Mouse (Mus musculus) left cerebral cortex, postnatal 25 days (tissue): ENCODE measurements around the gene Gramd1c. TPM values are rescaled to one million over a fixed set of nuclear protein-coding genes. Genes with fewer than 3 reads are reported as not detected.

Experiments used
- DNase-seq, 2 experiments: peaks; one replicate each; pipeline ENCODE4 v3.0.0; 2022; ENCODE audit warnings: low spot score in 2 of 2, mixed read lengths in 1 of 2
- intact Hi-C: fragments of 180-260 bp; cut with DNase I; formaldehyde crosslinking; loops from one replicate; pipeline ENCODE4 v1.15.1; 2025
- total RNA-seq, 2 experiments: library from RNA; stranded (reverse); gene quantifications; 2 replicates each; pipeline ENCODE4 v1.2.3; 2021

Gramd1c gene
- total RNA-seq, 2 experiments from 2014 or later, result 1.4 to 3.2 TPM

DNA sequence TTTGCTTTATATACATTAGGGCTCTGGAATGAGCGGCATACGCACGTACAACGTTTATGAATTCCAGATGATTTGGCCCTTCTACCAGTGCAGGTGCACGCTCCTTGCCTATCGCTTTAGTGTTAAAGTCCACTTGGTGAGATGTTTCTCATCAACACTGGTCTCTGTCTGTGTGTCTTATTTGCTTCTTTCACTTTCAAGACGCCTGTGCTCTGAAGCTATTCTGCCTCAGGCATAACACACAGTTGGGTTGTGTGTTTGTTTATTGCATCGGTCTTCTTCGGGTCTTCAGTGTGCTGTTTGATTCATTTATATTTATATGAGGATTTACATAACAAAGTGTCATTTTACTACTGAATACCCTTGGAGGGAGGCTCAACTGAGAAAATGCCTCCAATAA is 36.3 kb downstream of the Gramd1c start:
- no peak for DNase-seq

DNA sequence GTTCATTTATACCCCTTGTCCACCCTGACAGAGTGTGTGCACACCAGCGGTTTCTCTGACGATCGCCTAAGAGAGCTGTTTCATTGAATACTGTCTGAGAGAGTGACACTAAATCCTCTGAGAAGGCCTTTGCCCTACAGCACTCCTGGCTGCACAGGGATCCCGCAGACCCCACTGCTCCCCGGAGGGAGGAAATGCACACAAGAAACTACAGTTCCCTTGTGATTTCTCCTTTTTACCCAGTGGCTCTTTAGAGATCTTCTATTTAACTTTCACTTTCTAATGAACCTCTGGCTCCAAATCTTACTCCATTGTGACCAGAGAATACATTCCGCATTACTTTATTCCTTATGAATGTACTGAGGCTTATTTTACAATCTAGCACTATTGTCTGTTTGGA is 36.9 kb downstream of the Gramd1c start:
- intact Hi-C loops, result no loop called here
- DNase-seq, result no peak

More for the DNA sequence above, 36.3 kb downstream of the Gramd1c start:
- intact Hi-C loops, result no loop called here

DNA sequence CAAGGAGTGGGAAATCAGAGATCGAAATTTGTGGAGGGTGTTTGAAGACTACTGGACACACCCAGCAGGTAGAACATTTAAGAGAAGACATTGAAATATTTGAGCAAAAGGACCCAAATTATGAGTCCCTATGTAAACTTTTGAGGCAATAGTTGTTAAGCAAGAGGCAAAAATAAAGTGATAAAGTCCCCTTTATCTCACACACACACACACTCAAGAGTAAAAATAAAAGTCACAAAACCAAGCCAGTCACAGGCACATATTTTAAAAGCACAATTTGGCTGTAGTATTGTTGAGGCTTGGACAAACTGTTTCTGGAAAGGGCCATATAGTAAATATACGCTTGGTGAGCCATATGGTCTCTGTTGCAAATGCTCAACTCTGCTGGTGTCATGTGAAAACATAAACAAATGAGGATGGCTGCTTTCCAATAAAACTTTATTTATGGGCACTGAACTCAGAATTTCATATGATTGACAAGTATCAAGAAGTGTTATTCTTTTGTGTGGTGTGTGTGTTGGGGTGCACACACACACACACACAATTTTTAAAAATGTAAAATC is 44.1 kb downstream of the Gramd1c start:
- DNase-seq, result no peak
- intact Hi-C loops, result no loop called here

DNA sequence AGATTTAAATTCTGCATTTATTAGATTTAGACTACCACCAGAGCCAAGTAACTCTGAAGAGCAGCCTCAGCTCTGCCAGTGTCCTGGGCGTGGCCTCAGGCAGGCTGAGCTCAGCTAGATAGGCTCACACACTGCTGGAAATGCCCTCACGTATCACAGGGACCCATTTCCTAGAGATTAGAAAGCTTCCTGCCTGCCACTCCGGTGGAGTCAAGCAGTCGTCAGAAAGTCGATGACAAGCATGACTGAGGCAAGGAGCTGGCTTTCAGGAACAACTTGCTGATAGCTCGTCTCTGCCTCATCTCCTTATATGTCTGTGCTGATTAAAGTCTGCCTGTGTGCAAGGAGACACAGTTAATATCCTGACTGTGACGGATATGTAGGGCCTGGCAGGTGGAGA is 44.8 kb downstream of the Gramd1c start:
- no peak for DNase-seq
- intact Hi-C loops, result no loop called here

DNA sequence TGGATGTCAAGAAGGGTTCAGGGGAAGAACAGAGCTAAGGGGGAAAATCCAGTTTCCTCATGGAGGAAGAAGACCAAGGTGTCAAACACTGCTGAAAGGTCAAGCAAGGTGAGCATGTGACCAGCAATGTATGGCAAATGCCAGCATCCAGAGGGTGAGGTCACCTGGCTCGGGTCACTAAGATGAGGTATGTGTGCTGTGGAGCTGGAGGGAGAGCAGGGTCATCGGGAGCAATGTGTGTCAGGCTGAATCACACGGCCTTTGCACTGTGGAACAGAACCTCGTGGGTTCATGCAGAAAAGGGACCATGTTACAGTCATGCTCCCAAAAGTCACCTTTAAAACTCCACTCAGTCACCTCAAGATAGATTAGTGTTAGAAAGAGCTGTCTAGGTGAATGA is 45.4 kb downstream of the Gramd1c start:
- no peak for DNase-seq
- intact Hi-C loops, result no loop called here

DNA sequence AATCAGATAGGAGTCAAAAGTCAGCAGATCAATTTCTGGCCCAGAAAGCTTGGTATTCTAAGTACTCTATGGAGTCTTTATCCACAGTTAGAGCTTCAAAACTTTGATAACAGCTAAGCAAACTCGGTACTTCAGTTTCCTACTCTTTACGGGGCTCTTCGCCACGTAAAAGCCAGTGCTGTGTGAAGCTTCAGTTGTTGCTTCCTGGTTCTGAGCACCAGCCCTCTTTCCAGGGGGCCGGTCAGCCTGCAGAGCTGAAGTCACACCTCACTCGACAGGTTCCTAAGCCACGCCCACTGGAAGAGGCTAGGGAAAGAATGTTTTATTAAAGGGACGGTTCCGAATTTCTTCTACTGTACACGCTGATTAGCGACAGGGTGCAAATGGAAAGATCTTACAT is 47.0 kb downstream of the Gramd1c start:
- intact Hi-C loops, result no loop called here
- no peak for DNase-seq

DNA sequence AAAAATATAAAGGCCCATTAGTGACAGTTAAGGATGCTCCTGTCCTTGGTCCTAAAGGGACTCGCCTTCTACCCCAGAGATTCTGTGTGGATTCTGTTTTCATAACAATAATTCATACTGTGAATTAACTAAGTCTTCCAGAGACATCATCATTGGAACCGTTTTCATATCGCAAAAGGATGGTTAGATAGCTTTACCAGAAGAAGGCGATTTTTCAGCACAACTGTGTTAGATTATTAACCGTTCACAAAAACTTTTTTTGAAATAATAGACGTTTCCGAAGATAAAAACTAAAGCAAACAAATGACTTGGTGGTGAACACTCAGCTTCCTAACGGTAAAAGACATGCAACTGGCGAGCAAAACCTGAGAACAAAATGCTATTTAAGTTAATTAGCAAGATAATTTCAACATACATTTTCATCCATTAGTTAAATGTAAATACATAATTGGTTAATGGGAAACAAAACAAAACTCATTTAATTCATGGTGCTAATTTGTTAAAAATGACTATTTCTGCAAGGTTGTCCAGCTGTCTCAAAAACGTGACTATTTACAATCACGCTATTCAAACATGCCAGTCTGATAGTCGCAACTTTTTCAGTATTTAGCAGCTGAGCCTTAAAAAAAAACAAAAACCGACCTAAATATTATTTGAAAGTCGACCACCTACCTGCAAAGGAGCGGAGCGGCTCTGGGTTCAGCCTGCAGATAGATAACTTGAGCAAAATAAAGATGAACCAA is 47.6 kb downstream of the Gramd1c start:
- intact Hi-C loops, result no loop called here
- no peak for DNase-seq

DNA sequence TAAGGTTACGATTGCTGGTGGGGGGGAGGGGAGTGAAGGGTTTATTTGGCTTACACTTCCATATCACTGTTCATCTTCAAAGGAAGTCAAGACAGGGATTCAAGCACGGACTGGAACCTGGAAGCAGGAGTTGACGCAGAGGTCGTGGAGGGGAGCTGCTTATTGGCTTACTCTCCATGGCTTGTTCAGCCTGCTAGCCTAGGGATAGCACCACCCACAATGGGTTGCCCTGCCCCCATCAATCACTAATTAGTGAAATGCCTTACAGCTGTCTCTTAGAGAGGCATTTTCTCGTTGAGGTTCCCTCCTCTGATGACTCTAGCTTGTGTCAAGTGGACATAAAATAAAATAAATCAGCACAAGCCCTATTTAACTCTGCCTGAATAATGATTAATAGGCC is 52.1 kb downstream of the Gramd1c start:
- DNase-seq, result no peak
- intact Hi-C loops, result no loop called here

DNA sequence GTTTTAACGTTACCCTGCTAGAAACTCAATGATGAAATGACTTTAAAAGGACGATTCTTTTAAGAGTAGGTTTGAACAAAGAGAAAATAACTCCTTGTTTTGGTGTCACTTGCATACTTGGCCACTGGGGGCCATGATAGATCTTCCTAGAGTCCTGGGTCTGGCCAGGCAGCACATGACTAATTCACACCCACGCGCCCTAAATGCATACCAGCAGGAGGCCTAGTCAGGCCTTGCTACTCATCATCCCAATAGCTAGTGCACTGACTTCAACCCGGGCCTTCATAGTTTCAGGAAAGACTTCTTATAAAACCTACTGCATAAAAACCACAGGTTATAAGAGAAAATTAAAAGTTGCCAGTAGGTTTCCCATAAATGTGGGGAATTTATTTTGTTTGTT is 61.1 kb downstream of the Gramd1c start:
- intact Hi-C loops, result no loop called here
- no peak for DNase-seq

DNA sequence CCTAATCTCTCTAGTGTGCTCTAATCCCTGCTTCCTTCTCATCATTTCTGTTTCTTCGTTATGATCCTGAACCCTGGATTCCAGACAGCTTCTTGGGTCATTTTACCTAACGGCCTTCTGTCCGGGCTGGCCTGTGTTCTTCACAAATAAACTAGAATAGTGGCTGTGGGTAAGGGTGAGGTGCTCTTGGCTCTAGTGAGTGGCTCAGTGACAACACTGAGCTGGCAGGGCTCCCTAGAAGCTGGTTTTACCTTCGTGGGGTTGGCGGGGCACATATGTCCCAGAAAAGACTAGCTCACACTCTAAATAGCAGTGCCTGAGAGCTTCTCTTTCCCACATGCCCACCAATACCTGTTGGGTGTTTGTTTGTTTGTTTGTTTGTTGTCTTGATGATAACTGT is 63.6 kb downstream of the Gramd1c start:
- no peak for DNase-seq
- intact Hi-C loops, result no loop called here

DNA sequence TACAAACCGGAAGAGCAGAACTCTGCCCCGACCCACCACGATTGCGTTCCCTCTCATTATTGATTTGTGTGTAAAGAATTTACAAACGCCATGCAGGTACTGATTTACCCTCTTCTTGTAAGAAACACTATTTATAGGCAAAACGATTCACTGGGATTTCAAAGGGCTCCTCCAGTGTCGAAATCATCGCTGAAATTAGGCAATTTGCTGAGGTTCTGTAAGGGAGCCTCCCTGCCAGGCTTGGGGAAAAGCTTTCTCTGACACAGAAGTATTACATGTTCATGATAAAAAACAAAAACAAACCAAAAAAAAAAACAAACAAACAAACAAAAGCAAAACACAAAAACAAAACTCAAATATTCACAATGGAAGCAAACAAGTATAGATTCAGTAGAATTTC is 64.0 kb downstream of the Gramd1c start:
- intact Hi-C loops, result no loop called here
- DNase-seq, result no peak

DNA sequence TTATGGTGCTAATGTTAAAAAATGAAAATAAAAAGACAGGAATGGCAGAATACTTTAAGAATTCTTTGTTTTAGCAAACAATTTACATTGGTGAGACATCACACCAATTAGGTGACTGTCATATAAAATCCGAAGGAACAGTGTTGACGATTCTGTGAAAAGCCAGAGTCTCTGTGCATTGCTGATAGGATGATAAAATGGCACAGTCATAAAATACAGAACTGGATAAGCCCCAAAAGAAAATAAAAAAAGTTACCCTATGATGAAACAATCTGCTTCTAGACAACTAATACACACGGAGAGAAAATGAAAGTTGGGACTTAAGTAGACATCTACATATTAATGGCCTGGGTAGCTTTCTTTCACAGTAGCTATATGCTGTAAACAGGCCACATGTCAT is 68.5 kb downstream of the Gramd1c start:
- intact Hi-C loops, result no loop called here
- DNase-seq, result no peak

DNA sequence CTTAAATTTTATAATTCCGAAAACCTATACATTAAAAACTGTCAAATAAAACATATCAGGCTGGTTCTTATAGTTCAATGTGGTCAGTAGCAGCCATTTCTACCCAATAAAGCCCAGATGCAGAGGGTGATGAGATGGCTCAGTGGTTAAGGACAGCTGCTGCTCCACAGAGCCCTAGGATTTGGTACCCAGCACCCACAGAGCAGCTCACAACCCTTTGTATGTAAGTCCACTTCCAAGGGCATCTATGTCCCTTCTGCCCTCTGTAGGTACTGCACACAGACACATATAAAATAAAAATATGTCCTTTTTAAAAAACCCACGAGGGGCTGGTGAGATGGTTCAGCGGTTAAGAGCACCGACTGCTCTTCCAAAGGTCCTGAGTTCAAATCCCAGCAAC is 76.8 kb downstream of the Gramd1c start:
- intact Hi-C loops, result no loop called here
- DNase-seq, result no peak

DNA sequence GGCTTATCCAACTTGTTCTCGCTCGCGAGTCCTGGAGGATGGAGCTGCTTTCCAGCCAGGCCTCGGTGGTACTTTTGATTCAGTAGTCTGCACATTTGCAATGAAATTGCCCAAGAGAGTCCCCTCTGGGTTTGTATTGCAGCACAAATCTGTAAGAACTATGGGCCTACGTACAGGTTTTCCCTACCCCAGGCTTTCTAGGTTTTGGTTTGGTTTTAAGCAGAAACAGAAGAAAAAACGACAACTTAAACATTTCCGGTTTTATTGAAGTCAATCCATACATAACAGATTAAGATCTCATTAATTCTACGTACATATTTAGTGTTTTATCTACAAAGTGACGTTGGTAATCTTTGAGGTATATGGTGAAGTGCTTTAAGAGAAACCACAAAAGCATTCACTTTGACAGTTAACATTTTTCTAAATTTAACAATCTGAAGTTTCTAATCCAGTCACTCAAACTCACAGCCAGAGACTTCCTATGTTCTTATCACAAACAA is 83.0 kb downstream of the Gramd1c start:
- no peak for DNase-seq
- intact Hi-C loops, result no loop called here

DNA sequence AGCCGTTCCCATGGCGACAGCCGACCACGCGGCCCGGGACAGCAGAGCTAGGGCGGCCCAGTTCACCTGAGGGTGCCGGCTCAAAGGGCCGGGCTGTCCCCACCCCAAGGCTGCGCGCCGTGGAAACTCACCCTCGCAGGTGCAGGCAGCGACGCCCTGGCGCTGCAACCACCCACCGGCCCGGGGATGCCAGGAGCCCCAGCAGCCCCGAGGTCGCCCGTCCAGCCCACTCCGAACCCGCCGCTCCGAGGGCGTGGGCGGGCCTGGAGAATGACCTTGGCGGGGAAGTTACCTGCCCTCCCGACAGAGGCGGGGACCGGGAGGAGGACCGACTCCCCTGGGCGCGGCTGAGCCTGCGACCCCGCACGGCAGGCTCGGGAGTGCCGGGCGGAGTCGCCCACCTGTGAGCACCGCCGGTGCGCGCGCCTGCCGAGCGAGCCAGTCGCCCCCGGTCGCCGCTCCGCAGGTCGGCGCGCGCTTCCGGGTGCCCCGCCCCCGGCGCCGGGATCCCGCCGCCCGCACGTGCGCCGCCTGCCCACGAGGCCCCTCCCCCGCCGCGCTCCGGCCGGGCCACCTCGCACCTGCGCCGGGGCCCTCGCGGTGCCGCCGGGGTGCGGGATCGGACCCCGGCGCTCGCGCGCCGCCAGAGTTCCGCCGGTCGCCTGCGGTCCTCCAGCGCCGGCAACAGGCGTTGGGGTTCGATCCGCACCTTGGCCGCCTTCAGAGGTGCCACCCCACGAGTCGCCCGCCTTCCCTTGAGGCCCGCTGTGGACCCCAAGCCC is 83.6 kb downstream of the Gramd1c start, which contains the start of gene Zdhhc23:
TSS of gene Zdhhc23 (minus strand) at position 464 of the 782 bp plus-strand sequence.
- intact Hi-C loops, result loop anchor here (2.0 to 5.0 kb wide), 3 partner anchors 45 to 91 kb away; partner anchors contain the start of genes Ccdc191 and Gramd1c
- DNase-seq, result no peak

DNA sequence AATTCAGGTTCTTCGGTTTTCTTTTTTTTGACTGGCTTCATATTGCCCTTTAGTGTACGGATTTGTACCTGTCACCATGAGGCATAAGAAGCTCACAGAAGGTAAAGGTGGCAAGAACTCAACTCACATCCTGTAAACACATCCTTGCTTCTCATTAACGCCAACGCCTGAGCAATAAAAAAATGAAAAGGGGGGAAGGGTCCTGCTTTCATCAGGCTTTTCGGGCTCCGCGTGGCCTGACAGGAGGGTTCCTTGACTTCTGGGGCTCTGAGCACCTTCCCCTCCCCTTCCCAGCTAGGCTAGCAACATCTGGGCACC is 84.2 kb downstream of the Gramd1c start:
- DNase-seq, result no peak
- intact Hi-C loops, result loop anchor here (2.0 to 5.0 kb wide), 3 partner anchors 44 to 90 kb away; partner anchors contain the start of genes Ccdc191 and Gramd1c

DNA sequence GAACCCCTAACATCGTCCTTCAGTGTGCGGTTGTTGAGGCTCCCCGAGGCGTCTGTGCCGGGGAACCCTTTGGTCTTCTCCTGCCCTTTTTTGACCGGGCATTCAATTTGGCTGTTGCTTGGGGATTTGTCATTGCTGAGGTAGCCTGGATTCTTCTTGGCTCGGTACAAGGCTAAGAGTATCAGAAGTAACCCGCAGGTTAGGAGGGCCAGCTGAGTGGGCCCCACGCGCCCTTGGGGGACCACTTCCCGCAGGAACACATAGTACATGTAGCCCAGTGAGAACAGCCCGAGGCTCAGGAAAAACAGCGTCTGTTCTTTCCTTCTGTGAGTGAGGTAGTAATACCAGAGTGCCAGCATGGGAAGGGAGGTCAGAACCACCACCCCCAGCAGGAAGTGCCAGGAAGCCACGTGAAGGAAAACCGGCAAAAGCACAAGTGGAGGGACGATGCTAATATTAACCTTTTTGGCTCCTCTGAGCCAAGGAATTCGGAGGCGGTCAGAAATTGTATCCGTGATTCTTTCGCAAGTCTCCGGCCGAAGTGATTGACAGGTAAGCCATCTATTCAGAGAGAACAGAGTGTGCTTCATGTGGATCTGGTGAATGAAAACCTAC is 89.4 kb downstream of the Gramd1c start:
- intact Hi-C loops, result no loop called here
- no peak for DNase-seq

DNA sequence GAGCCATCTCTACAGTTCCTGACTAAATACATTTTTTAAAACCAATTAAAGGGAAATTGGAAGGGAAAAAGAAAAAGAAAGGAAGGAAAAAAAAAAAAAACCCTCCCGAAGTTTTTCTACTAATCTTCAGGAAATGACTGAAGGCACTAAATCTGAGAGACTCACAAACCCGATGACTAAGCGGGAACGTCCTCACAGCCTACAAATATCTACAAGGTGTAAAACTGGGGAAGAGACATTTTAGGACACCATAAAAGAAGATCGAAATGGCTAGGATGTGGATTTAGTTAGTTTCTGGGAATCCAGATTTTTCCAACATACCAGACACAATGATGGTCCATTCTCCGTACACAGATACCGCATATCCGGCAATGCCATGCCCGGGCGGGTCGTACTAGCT is 90.0 kb downstream of the Gramd1c start:
- peak in 1 of 2 experiments; percentile 65 for DNase-seq
- intact Hi-C loops, result no loop called here

DNA sequence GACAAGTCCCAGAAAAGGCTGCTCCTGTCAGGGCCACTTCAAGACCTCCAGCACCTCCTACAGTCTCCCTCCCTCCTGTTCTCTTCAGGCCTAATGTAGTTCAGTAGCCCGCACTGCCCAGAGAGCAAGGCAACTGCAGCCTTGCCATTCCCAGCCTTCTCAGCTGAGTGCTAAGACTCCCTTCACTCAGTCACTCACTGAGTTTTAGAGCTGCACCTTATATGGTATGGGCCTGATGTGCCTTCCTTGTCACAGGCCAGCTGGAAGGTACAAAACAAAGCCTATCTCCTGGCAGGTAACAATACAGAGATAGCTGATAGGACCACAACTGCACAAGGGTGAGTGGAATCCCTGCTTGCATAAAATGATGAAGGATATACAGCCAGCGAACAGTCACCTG is 90.8 kb downstream of the Gramd1c start:
- intact Hi-C loops, result no loop called here
- no peak for DNase-seq

DNA sequence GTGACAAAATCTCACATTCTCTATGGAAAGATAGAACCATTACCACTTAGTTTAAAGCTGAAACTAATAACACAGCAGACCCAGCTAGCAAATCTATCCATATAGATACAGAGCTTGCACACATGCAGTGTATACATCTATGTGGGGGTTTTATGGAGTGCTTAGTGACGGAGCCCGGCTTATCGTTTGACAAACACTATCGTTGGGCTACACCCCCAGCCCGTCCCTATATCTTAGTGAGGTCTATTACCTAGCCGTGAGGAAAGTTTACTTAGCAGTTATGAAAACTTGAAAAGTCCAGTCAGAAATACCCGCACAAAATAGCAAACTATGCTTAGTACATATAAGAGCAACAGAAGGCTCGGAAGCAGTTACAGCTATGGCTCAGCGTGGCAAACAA is 91.4 kb downstream of the Gramd1c start:
- intact Hi-C loops, result no loop called here
- DNase-seq, result no peak
